Mouse (Mus musculus) heart, embryonic 16.5 days (tissue): ENCODE results near the gene Plekhg1. TPM values are rescaled to one million over a fixed set of nuclear protein-coding genes. Genes with fewer than 3 reads are reported as not detected.

Experiments used
- ATAC-seq: fragments of 200-750 bp; cut with Nextera tagmentation; replicated peaks from 2 replicates; pipeline ENCODE4 v1.8.0; 2017; ENCODE audit warnings: moderate number of reproducible peaks; ENCODE audit not compliant: insufficient read depth, low FRiP score; ENCODE audit errors: extremely low read depth
- H3K27ac ChIP-seq: fragments of 300-500 bp; sonication (generic); 2 replicates; pipeline ENCODE4 v1.5.1; 2014; ENCODE audit warnings: mild to moderate bottlenecking, low read length, control low read depth, moderate library complexity
- H3K27me3 ChIP-seq: fragments of 300-500 bp; sonication (generic); 2 replicates; pipeline ENCODE4 v1.6.1; 2014; ENCODE audit warnings: low read length, mixed read lengths; ENCODE audit not compliant: control insufficient read depth, insufficient read depth
- H3K36me3 ChIP-seq: fragments of 300-500 bp; sonication (generic); 2 replicates; pipeline ENCODE4 v1.6.1; 2014; ENCODE audit not compliant: control insufficient read depth, insufficient read depth
- H3K4me1 ChIP-seq: fragments of 300-500 bp; sonication (generic); 2 replicates; pipeline ENCODE4 v1.6.1; 2014; ENCODE audit warnings: low read length, mixed read lengths; ENCODE audit not compliant: control insufficient read depth, insufficient read depth
- H3K4me2 ChIP-seq: fragments of 300-500 bp; sonication (generic); 2 replicates; pipeline ENCODE4 v1.6.1; 2014; ENCODE audit warnings: low read depth, mild to moderate bottlenecking, control low read depth, low read length
- H3K4me3 ChIP-seq: fragments of 300-500 bp; sonication (generic); 2 replicates; pipeline ENCODE4 v1.5.1; 2014; ENCODE audit warnings: mild to moderate bottlenecking, control low read depth, low read length
- H3K9ac ChIP-seq: fragments of 300-500 bp; sonication (generic); 2 replicates; pipeline ENCODE4 v1.6.1; 2014; ENCODE audit warnings: low read length, control low read depth
- H3K9me3 ChIP-seq: fragments of 300-500 bp; sonication (generic); replicated peaks from 2 replicates; pipeline ENCODE4 v1.6.1; 2016; ENCODE audit warnings: low read length; ENCODE audit not compliant: control insufficient read depth
- WGBS: fragments of 180-500 bp; shearing (Covaris S2); extraction: QIAGEN DNeasy Blood & Tissue Kit; methylation state at CpG from one replicate; pipeline ENCODE4 v1.1.7; 2014; 5-methylcytosine and 5-hydroxymethylcytosine counted together
- polyA plus RNA-seq: library from polyadenylated mRNA; unstranded; fragments of >200 nt; fragmentation: Nextera tagmentation; extraction: Ambion mirVana; gene quantifications from 2 replicates; pipeline ENCODE4 v1.2.1, GENCODE M21; 2015

Gene Plekhg1
- polyA plus RNA-seq, 1 experiment from 2014 or later = 9.3 TPM

- peak within 1 kb of the TSS; percentile 89 for H3K27ac ChIP-seq
- peak within 1 kb of the TSS; percentile 86 for H3K9ac ChIP-seq
- H3K4me1 ChIP-seq = peaks cover 8% of the 10 kb centered on the region
- H3K9me3 ChIP-seq = no peaks in the 10 kb centered on the region
- peak within 1 kb of the TSS; percentile 83 for H3K4me3 ChIP-seq
- peak within 1 kb of the TSS; percentile 93 for H3K4me2 ChIP-seq
- H3K36me3 ChIP-seq = no peaks in the 10 kb centered on the region
- no peaks in the 10 kb centered on the region for H3K27me3 ChIP-seq
- peak; percentile 76 for ATAC-seq
- WGBS = under 1% methylated on average over 40 of the region's 40 CpGs
Measured at GRCm38 (mm10) chr10:3972981-3973588, 232.9 kb downstream of the Plekhg1 start, which contains the start of gene Mthfd1l. Mthfd1l (plus strand) TSS chr10:3973118.

GRCm38 (mm10) chr10:3973589-3974070 is 233.5 kb downstream of the Plekhg1 start:
- peaks cover 8% of the 10 kb centered on the region for H3K4me1 ChIP-seq
- H3K4me3 ChIP-seq = peak overlapping the region; percentile 83
- no peaks in the 10 kb centered on the region for H3K9me3 ChIP-seq
- WGBS = 0% methylated on average over 30 of the region's 39 CpGs
- peak overlapping the region; percentile 89 for H3K27ac ChIP-seq
- peak; percentile 92 for ATAC-seq
- H3K9ac ChIP-seq = peak overlapping the region; percentile 86
- H3K4me2 ChIP-seq = peak overlapping the region; percentile 93
- no peaks in the 10 kb centered on the region for H3K27me3 ChIP-seq
- H3K36me3 ChIP-seq = no peaks in the 10 kb centered on the region

GRCm38 (mm10) chr10:3974380-3974779 is 234.2 kb downstream of the Plekhg1 start:
- peaks cover 6% of the 10 kb centered on the region for H3K36me3 ChIP-seq
- H3K9ac ChIP-seq = peak overlapping the region; percentile 86; the same call in 1 of the 2 replicates
- H3K27ac ChIP-seq = no peak overlapping the region

GRCm38 (mm10) chr10:3975898-3976622 is 235.9 kb downstream of the Plekhg1 start:
- H3K9ac ChIP-seq = no peak overlapping the region
- WGBS = 66% methylated on average over 6 of the region's 6 CpGs
- H3K27ac ChIP-seq = no peak overlapping the region
- no peak overlapping the region for H3K4me2 ChIP-seq
- no peak overlapping the region for H3K4me3 ChIP-seq
- H3K4me1 ChIP-seq = peaks cover 8% of the 10 kb centered on the region
- no peaks in the 10 kb centered on the region for H3K27me3 ChIP-seq
- ATAC-seq = no peak
- peaks cover 20% of the 10 kb centered on the region for H3K36me3 ChIP-seq
- no peaks in the 10 kb centered on the region; the same call in 1 of the 2 replicates for H3K9me3 ChIP-seq

More at GRCm38 (mm10) chr10:3974380-3974779, 234.2 kb downstream of the Plekhg1 start:
- 0 out of 2 replicates have a peak overlapping the region, but pooled peaks have one; percentile 4 for H3K4me2 ChIP-seq
- ATAC-seq = no peak
- H3K4me1 ChIP-seq = peaks cover 8% of the 10 kb centered on the region
- H3K4me3 ChIP-seq = no peak overlapping the region
- H3K27me3 ChIP-seq = no peaks in the 10 kb centered on the region
- H3K9me3 ChIP-seq = no peaks in the 10 kb centered on the region
- 64% methylated on average over 3 of the region's 3 CpGs for WGBS

GRCm38 (mm10) chr10:3976623-3977010 is 236.5 kb downstream of the Plekhg1 start:
- Histone ChIP-seq H3K27ac (no peak overlapping the region), H3K36me3 (peaks cover 22% of the 10 kb centered on the region), H3K4me2 (no peak overlapping the region), H3K9me3 (no peaks in the 10 kb centered on the region; the same call in 1 of the 2 replicates), H3K9ac (no peak overlapping the region), H3K4me1 (peaks cover 8% of the 10 kb centered on the region), H3K27me3 (no peaks in the 10 kb centered on the region), H3K4me3 (no peak overlapping the region)
- WGBS = 83% methylated on average over 4 of the region's 4 CpGs
- no peak for ATAC-seq

GRCm38 (mm10) chr10:3978326-3978725 is 238.2 kb downstream of the Plekhg1 start:
- Histone ChIP-seq H3K4me3 (no peak overlapping the region), H3K4me1 (peaks cover 5% of the 10 kb centered on the region; the same call in 1 of the 2 replicates), H3K9ac (no peak overlapping the region), H3K27ac (no peak overlapping the region), H3K4me2 (no peak overlapping the region), H3K36me3 (peaks cover 25% of the 10 kb centered on the region), H3K27me3 (no peaks in the 10 kb centered on the region), H3K9me3 (no peaks in the 10 kb centered on the region; the same call in 1 of the 2 replicates)
- ATAC-seq = no peak
- WGBS = 55% methylated on average over 3 of the region's 3 CpGs

GRCm38 (mm10) chr10:3978792-3979488 is 238.8 kb downstream of the Plekhg1 start:
- Histone ChIP-seq H3K9me3 (no peaks in the 10 kb centered on the region; the same call in 1 of the 2 replicates), H3K36me3 (peaks cover 25% of the 10 kb centered on the region), H3K4me1 (peaks cover 3% of the 10 kb centered on the region; the same call in 1 of the 2 replicates), H3K27ac (no peak overlapping the region), H3K4me2 (no peak overlapping the region), H3K9ac (no peak overlapping the region), H3K4me3 (no peak overlapping the region), H3K27me3 (no peaks in the 10 kb centered on the region)
- no peak for ATAC-seq
- 85% methylated on average over 5 of the region's 5 CpGs for WGBS

- Histone ChIP-seq H3K4me3 (no peak overlapping the region), H3K27me3 (no peaks in the 10 kb centered on the region), H3K27ac (no peak overlapping the region), H3K4me2 (no peak overlapping the region), H3K9me3 (no peaks in the 10 kb centered on the region; the same call in 1 of the 2 replicates), H3K4me1 (0 out of 2 replicates have a peak, but pooled peaks cover 3% of the 10 kb centered on the region), H3K9ac (no peak overlapping the region), H3K36me3 (peaks cover 25% of the 10 kb centered on the region)
- no peak for ATAC-seq
- 70% methylated on average over 4 of the region's 4 CpGs for WGBS
Measured at GRCm38 (mm10) chr10:3980231-3980630, 240.1 kb downstream of the Plekhg1 start.
